Mouse (Mus musculus) myocyte (in vitro differentiated cells): ENCODE results near the gene Gm20388. TPM values are rescaled to one million over a fixed set of nuclear protein-coding genes. Genes with fewer than 3 reads are reported as not detected.

Experiments used
- H3K27me3 ChIP-seq: one replicate; pipeline ENCODE4 v1.6.1; 2011; ENCODE audit not compliant: control insufficient read depth, insufficient read depth, insufficient read length
- H3K36me3 ChIP-seq: one replicate; pipeline ENCODE4 v1.6.1; 2011; ENCODE audit not compliant: control insufficient read depth, insufficient read depth
- H3K4me2 ChIP-seq: one replicate; pipeline ENCODE4 v1.6.1; 2011; ENCODE audit warnings: low read depth, control low read depth
- H3K4me3 ChIP-seq: one replicate; pipeline ENCODE4 v1.5.1; 2011; ENCODE audit warnings: mild to moderate bottlenecking, control low read depth, moderate library complexity
- H3K79me2 ChIP-seq: one replicate; pipeline ENCODE4 v1.6.1; 2011; ENCODE audit not compliant: control insufficient read depth, insufficient read depth
- H3ac ChIP-seq: one replicate; pipeline ENCODE4 v1.6.1; 2011; ENCODE audit not compliant: control insufficient read depth, insufficient read length
- CEBPB ChIP-seq: IDR thresholded peaks from 2 replicates; pipeline ENCODE4 v1.6.1; 2011; ENCODE audit warnings: mild to moderate bottlenecking, moderate library complexity; ENCODE audit not compliant: poor library complexity, insufficient read depth, severe bottlenecking
- E2F4 ChIP-seq: IDR thresholded peaks from one replicate; pipeline ENCODE4 v1.6.1; 2011; ENCODE audit warnings: mild to moderate bottlenecking, control low read depth, moderate library complexity; ENCODE audit not compliant: insufficient read depth
- MAX ChIP-seq: IDR thresholded peaks from one replicate; pipeline ENCODE4 v1.6.1; 2011; ENCODE audit warnings: low read depth, mild to moderate bottlenecking, control low read depth
- MYOD1 ChIP-seq, 3 experiments: IDR thresholded peaks; one replicate each; pipeline ENCODE4 v1.6.1; 2011; ENCODE audit warnings: control low read depth in 2 of 3, low read depth in 2 of 3, mild to moderate bottlenecking in 2 of 3, moderate library complexity in 1 of 3; ENCODE audit not compliant: insufficient read length in 2 of 3, control insufficient read depth in 1 of 3
- MYOG ChIP-seq, 3 experiments: IDR thresholded peaks; one replicate each; pipeline ENCODE4 v1.6.1; 2011; ENCODE audit warnings: control low read depth in 2 of 3, low read depth in 2 of 3, mild to moderate bottlenecking in 2 of 3; ENCODE audit not compliant: insufficient read length in 2 of 3, control insufficient read depth in 1 of 3, insufficient read depth in 1 of 3
- POLR2A ChIP-seq: IDR thresholded peaks from one replicate; pipeline ENCODE4 v1.6.1; 2011; ENCODE audit warnings: low read depth, mild to moderate bottlenecking, control low read depth, moderate library complexity; ENCODE audit not compliant: insufficient read length
- POLR2AphosphoS2 ChIP-seq: IDR thresholded peaks from one replicate; pipeline ENCODE4 v1.6.1; 2011; ENCODE audit warnings: low read depth, control low read depth; ENCODE audit not compliant: insufficient read length
- REST ChIP-seq: IDR thresholded peaks from one replicate; pipeline ENCODE4 v1.6.1; 2011; ENCODE audit warnings: mild to moderate bottlenecking, control low read depth, moderate library complexity; ENCODE audit not compliant: insufficient read depth, insufficient read length
- SRF ChIP-seq: IDR thresholded peaks from one replicate; pipeline ENCODE4 v1.6.1; 2011; ENCODE audit warnings: low read depth; ENCODE audit not compliant: control insufficient read depth, insufficient read length
- TCF12 ChIP-seq: IDR thresholded peaks from one replicate; pipeline ENCODE4 v1.6.1; 2011; ENCODE audit warnings: mild to moderate bottlenecking, control low read depth; ENCODE audit not compliant: poor library complexity, insufficient read depth, severe bottlenecking
- TCF3 ChIP-seq: IDR thresholded peaks from one replicate; pipeline ENCODE4 v1.6.1; 2011; ENCODE audit warnings: low read depth, control low read depth; ENCODE audit not compliant: insufficient read length
- USF1 ChIP-seq: IDR thresholded peaks from one replicate; pipeline ENCODE4 v1.6.1; 2011; ENCODE audit warnings: low read depth, mild to moderate bottlenecking, control low read depth, moderate library complexity
- polyA plus RNA-seq: library from polyadenylated mRNA; unstranded; fragments of >200 nt; fragmentation: generic; extraction: Trizol; gene quantifications from one replicate; pipeline ENCODE4 v1.2.1, GENCODE M21; 2012; ENCODE audit warnings: missing spikeins

Gm20388 gene
- polyA plus RNA-seq, 1 experiment = 15.3 TPM

GRCm38 (mm10) chr8:119967435-119967834, 56.8 kb downstream of the Gm20388 start:
- TF ChIP-seq MYOD1 (IDR thresholded peaks at IDR 0.05; ENCODE audit: control insufficient read depth in 1 of 3, insufficient read length in 2 of 3, low read depth in 2 of 3) (no peak), POLR2AphosphoS2 (no peak), TCF12 (no peak), USF1 (no peak), MYOG (IDR thresholded peaks at IDR 0.05; ENCODE audit: control insufficient read depth in 1 of 3, insufficient read depth in 1 of 3, insufficient read length in 2 of 3, low read depth in 2 of 3) (no peak), SRF (no peak), POLR2A (no peak), MAX (no peak), TCF3 (no peak), CEBPB (no peak), E2F4 (no peak), REST (no peak)
- no peaks in the 10 kb centered on the region for H3K27me3 ChIP-seq
- no peak overlapping the region for H3ac ChIP-seq
- H3K36me3 ChIP-seq = no peaks in the 10 kb centered on the region
- no peaks in the 10 kb centered on the region for H3K79me2 ChIP-seq
- no peak overlapping the region for H3K4me2 ChIP-seq
- no peak overlapping the region for H3K4me3 ChIP-seq

GRCm38 (mm10) chr8:119970169-119970568, 59.5 kb downstream of the Gm20388 start:
- TF ChIP-seq TCF3 (no peak), TCF12 (no peak), CEBPB (no peak), MYOD1 (IDR thresholded peaks at IDR 0.05; ENCODE audit: control insufficient read depth in 1 of 3, insufficient read length in 2 of 3, low read depth in 2 of 3) (no peak), REST (no peak), MAX (no peak), POLR2A (no peak), SRF (no peak), POLR2AphosphoS2 (no peak), USF1 (no peak), E2F4 (no peak), MYOG (IDR thresholded peaks at IDR 0.05; ENCODE audit: control insufficient read depth in 1 of 3, insufficient read depth in 1 of 3, insufficient read length in 2 of 3, low read depth in 2 of 3) (no peak)
- Histone ChIP-seq H3K36me3 (no peaks in the 10 kb centered on the region), H3K79me2 (no peaks in the 10 kb centered on the region), H3K4me3 (no peak overlapping the region), H3ac (no peak overlapping the region), H3K4me2 (no peak overlapping the region), H3K27me3 (no peaks in the 10 kb centered on the region)

- Histone ChIP-seq H3K79me2 (no peaks in the 10 kb centered on the region), H3ac (no peak overlapping the region), H3K4me2 (no peak overlapping the region), H3K27me3 (no peaks in the 10 kb centered on the region), H3K36me3 (no peaks in the 10 kb centered on the region), H3K4me3 (no peak overlapping the region)
- TF ChIP-seq MYOD1 (IDR thresholded peaks at IDR 0.05; ENCODE audit: control insufficient read depth in 1 of 3, insufficient read length in 2 of 3, low read depth in 2 of 3) (no peak), TCF12 (no peak), E2F4 (no peak), MYOG (IDR thresholded peaks at IDR 0.05; ENCODE audit: control insufficient read depth in 1 of 3, insufficient read depth in 1 of 3, insufficient read length in 2 of 3, low read depth in 2 of 3) (no peak), CEBPB (no peak), POLR2A (no peak), TCF3 (no peak), USF1 (no peak), MAX (no peak), SRF (no peak), POLR2AphosphoS2 (no peak), REST (no peak)
These were observed 61.9 kb downstream of the Gm20388 start for GRCm38 (mm10) chr8:119972558-119972957.

GRCm38 (mm10) chr8:119978770-119979381, 68.2 kb downstream of the Gm20388 start:
- no peaks in the 10 kb centered on the region for H3K79me2 ChIP-seq
- H3K36me3 ChIP-seq = no peaks in the 10 kb centered on the region
- no peak for TF ChIP-seq REST
- TF ChIP-seq TCF3 = no peak
- TF ChIP-seq SRF = no peak
- TF ChIP-seq USF1 = no peak
- no peak overlapping the region for H3K4me2 ChIP-seq
- no peak overlapping the region for H3K4me3 ChIP-seq
- no peak overlapping the region for H3ac ChIP-seq
- no peaks in the 10 kb centered on the region for H3K27me3 ChIP-seq

GRCm38 (mm10) chr8:119981253-119981652, 70.6 kb downstream of the Gm20388 start:
- Histone ChIP-seq H3K4me2 (no peak overlapping the region), H3K36me3 (no peaks in the 10 kb centered on the region)
- TF ChIP-seq E2F4 = no peak
- TF ChIP-seq POLR2AphosphoS2 = no peak
- no peak for TF ChIP-seq MAX
- no peak for TF ChIP-seq USF1

More at GRCm38 (mm10) chr8:119981253-119981652, 70.6 kb downstream of the Gm20388 start:
- Histone ChIP-seq H3ac (no peak overlapping the region), H3K79me2 (no peaks in the 10 kb centered on the region), H3K27me3 (no peaks in the 10 kb centered on the region), H3K4me3 (no peak overlapping the region)
